Mouse (Mus musculus): ENCODE measurements around the gene Tex21. TPM values are rescaled to one million over a fixed set of nuclear protein-coding genes. Genes with fewer than 3 reads are reported as not detected.
"Not testable (repeated sequence)": the region's sequence is repeated elsewhere in the genome, so short reads cannot be mapped to it uniquely, and the experiment has no call there.

Gene Tex21
- polyA plus RNA-seq, 1 experiment from 2014 or later = not detected

- H3K4me3 ChIP-seq (ENCODE audit: low read depth, low read length) = no peak overlapping the region
- no peak for TF ChIP-seq CTCF (IDR thresholded peaks at IDR 0.05; ENCODE audit: low read depth)
- ATAC-seq = no peak
- 65% methylated on average over 3 of the region's 3 CpGs for WGBS
- H3K4me1 ChIP-seq (replicated peaks; ENCODE audit: control insufficient read depth, insufficient read depth, low read length) = no peaks in the 10 kb centered on the region
- H3K9ac ChIP-seq (ENCODE audit: low read depth, low read length) = no peak overlapping the region
- no peaks in the 10 kb centered on the region for H3K36me3 ChIP-seq (ENCODE audit: control insufficient read depth, insufficient read depth)
- H3K9me3 ChIP-seq (ENCODE audit: control insufficient read depth) = no peaks in the 10 kb centered on the region
- H3K4me2 ChIP-seq (replicated peaks; ENCODE audit: low read depth) = no peak overlapping the region
- H3K27ac ChIP-seq (ENCODE audit: low read depth, low read length) = no peak overlapping the region
- H3K27me3 ChIP-seq (replicated peaks; ENCODE audit: control insufficient read depth, insufficient read depth, low read length) = no peaks in the 10 kb centered on the region
Observed at GRCm38 (mm10) chr12:76241084-76241483, 5.5 kb downstream of the Tex21 start.

DNA sequence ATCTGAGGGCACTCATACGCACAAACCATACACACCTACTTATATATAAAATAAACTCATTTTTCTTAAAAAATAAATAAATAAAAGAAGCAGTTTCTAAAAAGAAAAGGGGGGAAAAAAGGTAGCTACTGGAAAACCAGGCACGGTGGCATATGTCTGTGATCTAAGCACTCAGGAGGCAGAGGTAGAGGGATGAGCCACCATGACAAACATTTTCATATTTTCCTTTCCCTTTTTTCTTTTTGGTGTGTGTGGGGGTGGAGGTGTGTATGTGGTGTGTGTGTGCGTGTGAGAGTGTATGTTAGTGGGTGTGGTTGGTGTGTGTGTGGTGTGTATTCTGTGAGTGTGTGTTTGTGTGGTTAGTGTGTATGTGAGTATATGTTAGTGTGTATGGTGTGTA lies 5.9 kb downstream of the Tex21 start:
- Histone ChIP-seq H3K9me3 (ENCODE audit: control insufficient read depth) (no peaks in the 10 kb centered on the region), H3K4me2 (replicated peaks; ENCODE audit: low read depth) (no peak overlapping the region), H3K4me1 (replicated peaks; ENCODE audit: control insufficient read depth, insufficient read depth, low read length) (no peaks in the 10 kb centered on the region), H3K36me3 (ENCODE audit: control insufficient read depth, insufficient read depth) (no peaks in the 10 kb centered on the region), H3K27ac (ENCODE audit: low read depth, low read length) (no peak overlapping the region), H3K4me3 (ENCODE audit: low read depth, low read length) (no peak overlapping the region), H3K9ac (ENCODE audit: low read depth, low read length) (no peak overlapping the region), H3K27me3 (replicated peaks; ENCODE audit: control insufficient read depth, insufficient read depth, low read length) (no peaks in the 10 kb centered on the region)
- TF ChIP-seq CTCF (IDR thresholded peaks at IDR 0.05; ENCODE audit: low read depth) = no peak
- no peak for ATAC-seq
- 87% methylated on average over 3 of the region's 3 CpGs for WGBS

- TF ChIP-seq CTCF (IDR thresholded peaks at IDR 0.05; ENCODE audit: low read depth) = no peak
Observed at GRCm38 (mm10) chr12:76239839-76240571, 6.5 kb downstream of the Tex21 start.

DNA sequence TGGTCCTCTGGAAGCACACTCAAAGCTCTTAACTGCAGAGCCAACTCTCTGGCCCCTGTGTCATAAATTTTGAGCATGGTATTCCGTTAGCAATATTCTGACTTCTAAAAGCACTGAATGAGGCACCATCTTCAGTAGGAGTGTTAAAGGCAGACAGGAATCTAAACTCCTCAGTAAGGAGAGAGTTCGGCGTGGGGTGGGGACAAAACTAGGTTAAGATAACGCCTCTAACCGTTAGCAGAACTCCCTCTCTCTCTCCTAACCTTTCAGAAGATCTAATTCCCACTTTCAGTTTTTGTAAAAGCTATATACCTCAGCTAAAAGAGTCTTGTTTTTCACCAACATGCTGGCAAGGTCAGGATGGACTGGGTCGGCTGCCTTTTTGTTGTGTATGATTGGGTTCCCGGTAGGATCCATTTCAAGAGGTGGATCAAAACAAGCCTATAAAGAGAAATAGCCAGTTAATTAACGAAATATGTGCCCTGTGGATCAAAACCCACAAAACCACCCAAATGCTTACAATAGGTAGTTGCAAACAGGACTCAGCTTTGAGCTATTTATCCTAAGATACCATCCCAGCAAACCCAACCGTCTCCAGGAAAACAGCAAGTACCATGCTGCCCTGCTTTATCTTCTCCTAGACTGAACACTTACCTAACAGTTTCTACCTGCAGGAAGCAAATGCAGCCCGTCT lies 7.3 kb downstream of the Tex21 start:
- Histone ChIP-seq H3K9ac (ENCODE audit: low read depth, low read length) (no peak overlapping the region), H3K4me3 (ENCODE audit: low read depth, low read length) (no peak overlapping the region), H3K4me1 (replicated peaks; ENCODE audit: control insufficient read depth, insufficient read depth, low read length) (no peaks in the 10 kb centered on the region), H3K9me3 (ENCODE audit: control insufficient read depth) (no peaks in the 10 kb centered on the region), H3K27me3 (replicated peaks; ENCODE audit: control insufficient read depth, insufficient read depth, low read length) (no peaks in the 10 kb centered on the region), H3K27ac (ENCODE audit: low read depth, low read length) (no peak overlapping the region), H3K4me2 (replicated peaks; ENCODE audit: low read depth) (no peak overlapping the region), H3K36me3 (ENCODE audit: control insufficient read depth, insufficient read depth) (no peaks in the 10 kb centered on the region)
- TF ChIP-seq CTCF (IDR thresholded peaks at IDR 0.05; ENCODE audit: low read depth) = no peak
- ATAC-seq = no peak
- WGBS = 61% methylated on average over 10 of the region's 10 CpGs

More at GRCm38 (mm10) chr12:76239839-76240571, 6.5 kb downstream of the Tex21 start:
- Histone ChIP-seq H3K4me1 (replicated peaks; ENCODE audit: control insufficient read depth, insufficient read depth, low read length) (no peaks in the 10 kb centered on the region), H3K9me3 (ENCODE audit: control insufficient read depth) (no peaks in the 10 kb centered on the region), H3K4me2 (replicated peaks; ENCODE audit: low read depth) (no peak overlapping the region), H3K9ac (ENCODE audit: low read depth, low read length) (no peak overlapping the region), H3K4me3 (ENCODE audit: low read depth, low read length) (no peak overlapping the region), H3K27ac (ENCODE audit: low read depth, low read length) (no peak overlapping the region), H3K36me3 (ENCODE audit: control insufficient read depth, insufficient read depth) (no peaks in the 10 kb centered on the region), H3K27me3 (replicated peaks; ENCODE audit: control insufficient read depth, insufficient read depth, low read length) (no peaks in the 10 kb centered on the region)
- WGBS = 66% methylated on average over 7 of the region's 7 CpGs
- no peak for ATAC-seq

DNA sequence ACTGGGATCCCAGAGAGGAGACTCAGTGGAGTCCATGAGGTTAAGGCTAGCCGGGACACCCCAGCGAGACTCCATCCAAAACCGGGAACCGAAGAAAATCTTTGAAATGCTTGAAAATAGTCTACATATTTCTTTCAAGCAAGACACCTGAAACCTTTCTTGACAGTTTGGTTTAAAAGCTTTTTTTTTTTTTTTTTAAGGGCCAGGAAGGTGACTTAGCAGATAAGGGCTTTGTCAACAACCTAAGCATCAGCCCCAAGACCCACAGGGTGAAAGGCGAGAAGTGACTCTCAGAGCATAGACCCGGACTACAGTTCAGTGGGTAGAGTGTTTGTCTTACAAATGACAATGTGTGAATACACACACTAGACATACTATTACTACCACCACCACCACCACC lies 11.3 kb downstream of the Tex21 start:
- ATAC-seq = no peak
- no peak overlapping the region for H3K27ac ChIP-seq (ENCODE audit: low read depth, low read length)
- no peaks in the 10 kb centered on the region for H3K4me1 ChIP-seq (replicated peaks; ENCODE audit: control insufficient read depth, insufficient read depth, low read length)
- WGBS = 87% methylated on average over 6 of the region's 6 CpGs
- H3K4me3 ChIP-seq (ENCODE audit: low read depth, low read length) = no peak overlapping the region
- no peak overlapping the region for H3K9ac ChIP-seq (ENCODE audit: low read depth, low read length)
- no peak for TF ChIP-seq CTCF (IDR thresholded peaks at IDR 0.05; ENCODE audit: low read depth)
- no peaks in the 10 kb centered on the region for H3K27me3 ChIP-seq (replicated peaks; ENCODE audit: control insufficient read depth, insufficient read depth, low read length)
- no peaks in the 10 kb centered on the region for H3K9me3 ChIP-seq (ENCODE audit: control insufficient read depth)
- no peaks in the 10 kb centered on the region for H3K36me3 ChIP-seq (ENCODE audit: control insufficient read depth, insufficient read depth)
- H3K4me2 ChIP-seq (replicated peaks; ENCODE audit: low read depth) = no peak overlapping the region

- H3K27ac ChIP-seq (ENCODE audit: low read depth, low read length) = no peak overlapping the region
- H3K36me3 ChIP-seq (ENCODE audit: control insufficient read depth, insufficient read depth) = no peaks in the 10 kb centered on the region
- no peaks in the 10 kb centered on the region for H3K9me3 ChIP-seq (ENCODE audit: control insufficient read depth)
- 80% methylated on average over 6 of the region's 6 CpGs for WGBS
- H3K9ac ChIP-seq (ENCODE audit: low read depth, low read length) = no peak overlapping the region
- ATAC-seq = no peak
- no peaks in the 10 kb centered on the region for H3K4me1 ChIP-seq (replicated peaks; ENCODE audit: control insufficient read depth, insufficient read depth, low read length)
- H3K27me3 ChIP-seq (replicated peaks; ENCODE audit: control insufficient read depth, insufficient read depth, low read length) = no peaks in the 10 kb centered on the region
- no peak overlapping the region for H3K4me3 ChIP-seq (ENCODE audit: low read depth, low read length)
- no peak for TF ChIP-seq CTCF (IDR thresholded peaks at IDR 0.05; ENCODE audit: low read depth)
- no peak overlapping the region for H3K4me2 ChIP-seq (replicated peaks; ENCODE audit: low read depth)
Observed at GRCm38 (mm10) chr12:76230644-76231043, 15.9 kb downstream of the Tex21 start.

DNA sequence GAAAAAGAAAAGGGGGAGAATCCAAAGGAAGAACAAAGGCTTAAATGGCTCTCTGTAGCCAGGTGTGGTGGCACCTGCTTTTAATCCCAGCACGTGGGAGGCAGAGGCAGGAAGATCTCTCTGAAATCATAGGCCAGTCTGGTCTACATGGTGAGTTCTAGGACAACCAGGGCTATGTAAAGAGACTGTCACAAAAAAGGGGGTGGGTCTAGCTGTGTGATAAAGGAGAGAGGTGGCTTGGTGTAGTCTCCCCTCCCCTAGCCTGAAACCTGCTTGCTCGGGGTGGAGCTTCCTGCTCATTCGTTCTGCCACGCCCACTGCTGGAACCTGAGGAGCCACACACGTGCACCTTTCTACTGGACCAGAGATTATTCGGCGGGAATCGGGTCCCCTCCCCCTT lies 24.4 kb downstream of the Tex21 start:
- not testable (repeated sequence) for H3K27ac ChIP-seq (ENCODE audit: low read depth, low read length); H3K9me3 ChIP-seq (ENCODE audit: control insufficient read depth); H3K36me3 ChIP-seq (ENCODE audit: control insufficient read depth, insufficient read depth); H3K27me3 ChIP-seq (replicated peaks; ENCODE audit: control insufficient read depth, insufficient read depth, low read length); H3K9ac ChIP-seq (ENCODE audit: low read depth, low read length); H3K4me3 ChIP-seq (ENCODE audit: low read depth, low read length); H3K4me2 ChIP-seq (replicated peaks; ENCODE audit: low read depth); ATAC-seq; H3K4me1 ChIP-seq (replicated peaks; ENCODE audit: control insufficient read depth, insufficient read depth, low read length)
- WGBS = 80% methylated on average over 2 of the region's 8 CpGs
